Mouse (Mus musculus): ENCODE measurements around the gene Tanc1.

- TF ChIP-seq CTCF (IDR thresholded peaks at IDR 0.05; ENCODE audit: low read depth) (no peak), EP300 (IDR thresholded peaks at IDR 0.05; ENCODE audit: low read depth) (no peak)
These were observed 177.1 kb downstream of the Tanc1 start for GRCm38 (mm10) chr2:59788704-59789500.
